Mouse (Mus musculus) embryonic facial prominence, embryonic 10.5 days (tissue): Measurements from ENCODE around the gene Fam196a. TPM values are rescaled to one million over a fixed set of nuclear protein-coding genes. Genes with fewer than 3 reads are reported as not detected.

Source experiments
- DNase-seq: peaks from one replicate; pipeline ENCODE4 v3.0.0-alpha.2; 2017; ENCODE audit warnings: low spot score
- H3K27ac ChIP-seq: fragments of 300-500 bp; sonication (generic); replicated peaks from 2 replicates; pipeline ENCODE4 v1.5.1; 2016; ENCODE audit warnings: mild to moderate bottlenecking
- H3K27me3 ChIP-seq: fragments of 300-500 bp; sonication (generic); replicated peaks from 2 replicates; pipeline ENCODE4 v1.6.1; 2016; ENCODE audit warnings: low read depth, mild to moderate bottlenecking; ENCODE audit not compliant: poor library complexity, severe bottlenecking
- H3K36me3 ChIP-seq: fragments of 300-500 bp; sonication (generic); replicated peaks from 2 replicates; pipeline ENCODE4 v1.6.1; 2016; ENCODE audit warnings: mild to moderate bottlenecking, moderate library complexity
- H3K4me1 ChIP-seq: fragments of 300-500 bp; sonication (generic); 2 replicates; pipeline ENCODE4 v1.6.1; 2016
- H3K4me3 ChIP-seq: fragments of 300-500 bp; sonication (generic); 2 replicates; pipeline ENCODE4 v1.5.1; 2016; ENCODE audit warnings: mild to moderate bottlenecking, moderate library complexity
- H3K9me3 ChIP-seq: fragments of 300-500 bp; sonication (generic); 2 replicates; pipeline ENCODE4 v1.6.1; 2016; ENCODE audit warnings: mild to moderate bottlenecking
- whole genome bisulfite sequencing: fragments of 180-500 bp; shearing (Covaris S2); methylation state at CpG from one replicate; pipeline ENCODE4 v1.1.7; 2016; 5-methylcytosine and 5-hydroxymethylcytosine counted together
- polyA plus RNA-seq: library from polyadenylated mRNA; unstranded; fragments of >200 nt; fragmentation: Nextera tagmentation; extraction: Ambion mirVana; gene quantifications from 2 replicates; pipeline ENCODE4 v1.2.1, GENCODE M21; 2016

The Fam196a gene
- polyA plus RNA-seq, 1 experiment from 2014 or later: 2.7 TPM

GRCm38 (mm10) chr7:134894604-134895003, 43.6 kb downstream of the Fam196a start:
- 84% methylated on average over 2 of the region's 2 CpGs for WGBS
- DNase-seq: no peak
- Histone ChIP-seq H3K27ac (no peak overlapping the region), H3K4me3 (no peak overlapping the region), H3K9me3 (no peaks in the 10 kb centered on the region), H3K36me3 (peaks cover 6% of the 10 kb centered on the region; the same call in 1 of the 2 replicates), H3K27me3 (no peaks in the 10 kb centered on the region), H3K4me1 (no peaks in the 10 kb centered on the region)

GRCm38 (mm10) chr7:134892972-134893371, 45.3 kb downstream of the Fam196a start:
- peaks cover under 1% of the 10 kb centered on the region; the same call in 1 of the 2 replicates for H3K4me1 ChIP-seq
- peaks cover 6% of the 10 kb centered on the region; the same call in 1 of the 2 replicates for H3K36me3 ChIP-seq
- no peak overlapping the region for H3K27ac ChIP-seq
- DNase-seq: no peak
- WGBS: 92% methylated on average over 4 of the region's 4 CpGs
- no peak overlapping the region for H3K4me3 ChIP-seq
- no peaks in the 10 kb centered on the region for H3K9me3 ChIP-seq
- no peaks in the 10 kb centered on the region for H3K27me3 ChIP-seq

DNA sequence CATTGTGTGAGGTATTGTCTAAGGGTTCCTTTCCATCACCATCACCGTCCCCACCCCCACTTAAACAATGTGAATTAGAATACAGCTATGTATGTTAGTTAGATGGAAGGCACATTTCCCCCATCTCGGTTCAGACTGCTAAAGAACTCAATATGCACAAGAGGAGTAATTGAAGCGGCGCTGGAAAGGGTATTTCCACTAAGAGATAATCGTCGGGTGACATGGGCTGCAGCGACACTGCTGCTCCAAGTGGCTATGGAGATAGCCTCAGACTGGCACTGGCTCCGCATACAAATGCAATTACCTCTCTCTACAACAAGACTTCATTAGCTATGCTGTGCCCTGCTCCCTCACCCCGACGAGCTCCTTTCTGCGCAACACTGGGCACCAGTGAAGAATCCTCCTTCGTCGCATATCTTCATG, 45.8 kb downstream of the Fam196a start:
- no peak overlapping the region for H3K27ac ChIP-seq
- no peaks in the 10 kb centered on the region for H3K9me3 ChIP-seq
- WGBS: 93% methylated on average over 13 of the region's 13 CpGs
- H3K36me3 ChIP-seq: peaks cover 6% of the 10 kb centered on the region; the same call in 1 of the 2 replicates
- no peak overlapping the region for H3K4me3 ChIP-seq
- no peak for DNase-seq
- H3K27me3 ChIP-seq: no peaks in the 10 kb centered on the region
- H3K4me1 ChIP-seq: peaks cover 4% of the 10 kb centered on the region; the same call in 1 of the 2 replicates

- no peaks in the 10 kb centered on the region for H3K27me3 ChIP-seq
- H3K4me1 ChIP-seq: peaks cover 4% of the 10 kb centered on the region; the same call in 1 of the 2 replicates
- H3K4me3 ChIP-seq: no peak overlapping the region
- no peaks in the 10 kb centered on the region for H3K9me3 ChIP-seq
- no peak for DNase-seq
- H3K27ac ChIP-seq: no peak overlapping the region
- WGBS: 86% methylated on average over 6 of the region's 6 CpGs
- 0 out of 2 replicates have a peak, but pooled peaks cover under 1% of the 10 kb centered on the region for H3K36me3 ChIP-seq
Observed at GRCm38 (mm10) chr7:134883516-134883915, 54.7 kb downstream of the Fam196a start.

GRCm38 (mm10) chr7:134880431-134880830, 57.8 kb downstream of the Fam196a start:
- WGBS: 73% methylated on average over 6 of the region's 6 CpGs
- Histone ChIP-seq H3K36me3 (peaks cover 25% of the 10 kb centered on the region), H3K27ac (no peak overlapping the region), H3K27me3 (no peaks in the 10 kb centered on the region), H3K4me1 (no peaks in the 10 kb centered on the region), H3K4me3 (no peak overlapping the region), H3K9me3 (no peaks in the 10 kb centered on the region)
- DNase-seq: no peak

- Histone ChIP-seq H3K27ac (no peak overlapping the region), H3K4me1 (no peaks in the 10 kb centered on the region), H3K9me3 (no peaks in the 10 kb centered on the region), H3K27me3 (no peaks in the 10 kb centered on the region), H3K4me3 (no peak overlapping the region), H3K36me3 (peaks cover 39% of the 10 kb centered on the region)
- no peak for DNase-seq
- WGBS: 64% methylated on average over 6 of the region's 6 CpGs
Observed at GRCm38 (mm10) chr7:134878985-134879384, 59.2 kb downstream of the Fam196a start.

DNA sequence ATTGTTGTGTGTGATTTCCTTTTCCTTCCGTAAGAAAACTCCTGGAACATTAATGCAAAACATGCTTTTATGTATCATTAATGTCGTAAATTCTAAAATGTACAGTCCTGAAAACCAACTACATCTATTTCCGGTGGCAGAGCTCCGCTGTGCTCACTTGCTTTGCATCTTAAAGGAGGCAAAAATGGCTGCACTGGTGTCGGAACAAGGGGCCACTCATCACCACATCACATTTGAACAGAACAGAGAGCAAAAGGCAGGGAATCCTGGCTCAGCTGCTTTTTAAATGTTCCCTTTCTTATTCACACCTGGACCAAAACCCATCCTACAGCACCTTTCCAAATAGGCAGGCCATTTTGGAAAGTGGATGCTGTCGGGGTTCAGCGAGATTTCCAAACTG, 65.2 kb downstream of the Fam196a start:
- H3K9me3 ChIP-seq: no peaks in the 10 kb centered on the region
- DNase-seq: no peak
- WGBS: 93% methylated on average over 7 of the region's 7 CpGs
- H3K27me3 ChIP-seq: no peaks in the 10 kb centered on the region
- no peak overlapping the region for H3K27ac ChIP-seq
- H3K36me3 ChIP-seq: peaks cover 36% of the 10 kb centered on the region
- H3K4me3 ChIP-seq: no peak overlapping the region
- H3K4me1 ChIP-seq: no peaks in the 10 kb centered on the region

DNA sequence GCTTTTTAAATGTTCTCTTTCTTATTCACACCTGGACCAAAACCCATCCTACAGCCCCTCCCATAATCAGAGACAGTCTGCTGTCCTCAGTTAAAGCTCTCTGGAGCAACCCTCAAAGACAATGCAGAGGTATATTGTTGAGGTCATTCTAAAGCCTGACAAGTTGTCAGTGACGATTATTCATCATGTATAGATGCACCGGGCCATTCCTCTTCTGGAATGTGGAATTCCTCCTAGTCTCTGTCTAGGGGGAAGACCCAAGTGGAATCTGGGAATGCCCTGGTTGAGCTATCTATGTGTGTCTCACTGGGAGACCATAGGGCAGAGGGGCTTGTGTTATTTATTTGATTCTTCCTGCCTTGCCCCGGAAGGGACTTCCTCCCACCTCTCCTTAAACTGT, 65.7 kb downstream of the Fam196a start:
- Histone ChIP-seq H3K36me3 (peaks cover 32% of the 10 kb centered on the region), H3K4me3 (no peak overlapping the region), H3K27me3 (no peaks in the 10 kb centered on the region), H3K27ac (no peak overlapping the region), H3K4me1 (no peaks in the 10 kb centered on the region), H3K9me3 (no peaks in the 10 kb centered on the region)
- 90% methylated on average over 3 of the region's 3 CpGs for WGBS
- no peak for DNase-seq

DNA sequence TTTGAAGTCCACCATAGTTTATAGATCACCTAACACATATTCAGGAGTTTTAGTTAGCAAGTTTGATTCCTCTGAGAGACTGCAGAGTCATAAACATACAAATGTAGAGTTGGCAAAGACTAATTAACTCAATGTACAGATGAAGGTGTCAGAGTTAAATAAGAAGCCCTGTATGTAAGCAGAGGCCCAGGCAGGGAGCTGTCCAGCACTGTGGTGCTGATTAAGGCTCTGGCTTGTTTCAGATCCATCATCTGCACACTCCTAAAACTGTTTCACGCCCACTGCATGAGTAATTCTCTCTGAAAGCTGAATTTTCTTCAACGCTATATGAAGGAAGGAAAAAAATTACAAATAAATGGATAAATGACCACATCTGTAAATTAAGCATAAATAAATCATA, 74.1 kb downstream of the Fam196a start:
- 81% methylated on average over 2 of the region's 2 CpGs for WGBS
- H3K4me1 ChIP-seq: peaks cover 6% of the 10 kb centered on the region
- H3K27ac ChIP-seq: no peak overlapping the region
- no peaks in the 10 kb centered on the region for H3K9me3 ChIP-seq
- no peak overlapping the region for H3K4me3 ChIP-seq
- no peaks in the 10 kb centered on the region for H3K27me3 ChIP-seq
- peak; percentile 72 for DNase-seq
- H3K36me3 ChIP-seq: peaks cover 8% of the 10 kb centered on the region; the same call in 1 of the 2 replicates

- Histone ChIP-seq H3K27me3 (no peaks in the 10 kb centered on the region), H3K4me1 (peaks cover 6% of the 10 kb centered on the region), H3K9me3 (no peaks in the 10 kb centered on the region), H3K27ac (no peak overlapping the region), H3K36me3 (peaks cover 8% of the 10 kb centered on the region), H3K4me3 (no peak overlapping the region)
- no peak for DNase-seq
- WGBS: 92% methylated on average over 6 of the region's 6 CpGs
Observed at GRCm38 (mm10) chr7:134862000-134862399, 76.2 kb downstream of the Fam196a start.

GRCm38 (mm10) chr7:134842751-134843150, 95.5 kb downstream of the Fam196a start:
- DNase-seq: no peak
- Histone ChIP-seq H3K9me3 (no peaks in the 10 kb centered on the region), H3K4me3 (no peak overlapping the region), H3K36me3 (0 out of 2 replicates have a peak, but pooled peaks cover 7% of the 10 kb centered on the region), H3K27me3 (no peaks in the 10 kb centered on the region), H3K4me1 (no peaks in the 10 kb centered on the region), H3K27ac (no peak overlapping the region)
- WGBS: 94% methylated on average over 4 of the region's 4 CpGs

DNA sequence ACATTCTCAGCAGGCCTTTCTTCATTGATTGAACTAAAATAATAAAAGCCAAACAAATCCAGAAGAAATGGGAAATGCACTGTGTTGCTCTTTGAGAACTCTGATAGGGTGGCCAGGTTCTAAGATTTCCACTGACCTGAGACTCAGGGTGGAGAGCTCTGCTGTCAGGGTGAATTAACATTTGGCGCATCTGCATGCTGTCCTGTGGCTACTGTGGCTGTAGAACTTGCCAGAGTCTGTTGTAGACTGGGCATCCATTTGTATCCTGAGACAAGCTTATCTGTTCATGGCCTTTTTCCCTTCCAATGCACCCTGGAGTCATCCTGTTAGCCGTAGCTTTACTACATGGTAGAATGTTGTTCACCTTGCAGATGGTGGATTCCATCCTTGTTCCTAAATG, 98.2 kb downstream of the Fam196a start:
- Histone ChIP-seq H3K27ac (no peak overlapping the region), H3K36me3 (0 out of 2 replicates have a peak, but pooled peaks cover 7% of the 10 kb centered on the region), H3K9me3 (no peaks in the 10 kb centered on the region), H3K27me3 (no peaks in the 10 kb centered on the region), H3K4me1 (no peaks in the 10 kb centered on the region), H3K4me3 (no peak overlapping the region)
- DNase-seq: no peak
- WGBS: 91% methylated on average over 2 of the region's 2 CpGs
